Mouse (Mus musculus) cerebellum, adult 2 months (tissue): Measurements from ENCODE around the gene Zfp462. TPM values are rescaled to one million over a fixed set of nuclear protein-coding genes. Genes with fewer than 3 reads are reported as not detected.

Source experiments
- DNase-seq, 2 experiments: peaks; one replicate each; pipeline ENCODE4 v3.0.0; 2021
- H3K27ac ChIP-seq: fragments of 200-500 bp; 2 replicates; pipeline ENCODE4 v1.5.1; 2012; ENCODE audit warnings: low read length, control low read depth, inconsistent platforms; ENCODE audit not compliant: insufficient read depth
- H3K27me3 ChIP-seq: fragments of 200-500 bp; 2 replicates; pipeline ENCODE4 v1.6.1; 2012; ENCODE audit warnings: inconsistent platforms, mild to moderate bottlenecking, low read length, moderate library complexity; ENCODE audit not compliant: control insufficient read depth, insufficient read depth
- H3K4me1 ChIP-seq: fragments of 200-500 bp; 2 replicates; pipeline ENCODE4 v1.6.1; 2011; ENCODE audit warnings: low read length; ENCODE audit not compliant: control insufficient read depth, insufficient read depth
- H3K4me3 ChIP-seq: fragments of 200-500 bp; replicated peaks from 2 replicates; pipeline ENCODE3; 2011; ENCODE audit warnings: mild to moderate bottlenecking, low read depth, low read length, control low read depth; ENCODE audit not compliant: insufficient read depth
- CTCF ChIP-seq: fragments of 200-500 bp; IDR thresholded peaks from 2 replicates; pipeline ENCODE4 v1.5.1; 2011; ENCODE audit warnings: low read depth, mild to moderate bottlenecking, control low read depth, low read length, moderate library complexity, borderline replicate concordance; ENCODE audit not compliant: insufficient read depth
- POLR2A ChIP-seq: fragments of 200-500 bp; IDR thresholded peaks from 2 replicates; pipeline ENCODE4 v1.6.1; 2011; ENCODE audit warnings: low read length, control low read depth, borderline replicate concordance; ENCODE audit not compliant: insufficient read depth
- WGBS: fragments of 180-500 bp; shearing (Covaris S2); methylation state at CpG from one replicate; pipeline ENCODE4 v1.1.7; 2018; 5-methylcytosine and 5-hydroxymethylcytosine counted together
- polyA plus RNA-seq: library from polyadenylated mRNA; depleted of rRNA; stranded (reverse); fragments of >200 nt; gene quantifications from 2 replicates; pipeline ENCODE4 v1.2.3, GENCODE M21; 2012

The Zfp462 gene
- polyA plus RNA-seq, 1 experiment, result 15.9 TPM

DNA sequence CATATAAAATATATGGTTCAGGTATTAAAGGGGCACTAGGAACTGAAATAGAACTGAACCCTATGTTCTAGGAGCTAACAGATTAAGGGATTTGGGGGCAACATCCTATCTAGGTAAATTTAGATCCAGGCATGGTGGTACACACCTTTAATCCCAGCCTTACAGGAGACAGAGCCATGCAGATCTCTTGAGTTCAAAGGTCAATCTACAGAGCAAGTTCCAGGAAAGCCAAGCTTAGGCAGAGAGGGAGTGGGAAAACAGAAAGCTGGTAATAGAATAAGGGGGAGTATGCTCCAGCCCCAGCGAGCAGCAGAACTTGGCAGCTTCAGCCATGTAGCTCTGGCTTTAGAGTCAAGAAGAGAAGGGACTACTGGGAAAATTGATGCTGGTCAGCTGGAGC, 50.4 kb downstream of the Zfp462 start:
- H3K4me3 ChIP-seq, result no peak overlapping the region
- H3K4me1 ChIP-seq, result no peaks in the 10 kb centered on the region
- DNase-seq, result no peak
- 71% methylated on average over 1 of the region's 1 CpGs for WGBS
- H3K27ac ChIP-seq, result no peak overlapping the region
- H3K27me3 ChIP-seq, result no peaks in the 10 kb centered on the region
- TF ChIP-seq POLR2A (no peak), CTCF (no peak)

DNA sequence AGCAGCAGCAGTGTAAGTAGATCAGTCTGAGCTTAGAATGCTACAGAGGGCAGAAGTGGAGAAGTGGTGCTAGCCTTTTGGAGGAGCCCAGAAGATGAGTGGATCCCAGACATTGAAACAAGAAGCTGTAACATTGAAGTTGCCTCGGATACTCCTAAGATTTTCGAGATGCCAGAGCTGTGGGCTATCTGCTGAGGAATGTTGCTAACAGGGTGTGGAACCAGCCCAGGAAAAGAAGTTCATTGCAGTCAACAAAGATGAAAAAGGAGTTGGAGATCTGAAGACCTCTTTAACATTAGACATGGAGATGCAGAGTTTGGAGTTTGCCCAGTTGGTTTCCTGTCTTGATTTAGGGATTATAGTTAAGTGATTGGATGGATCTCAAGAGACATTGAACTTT, 51.2 kb downstream of the Zfp462 start:
- DNase-seq, result no peak
- 94% methylated on average over 2 of the region's 2 CpGs for WGBS
- Histone ChIP-seq H3K4me1 (no peaks in the 10 kb centered on the region), H3K4me3 (no peak overlapping the region), H3K27me3 (no peaks in the 10 kb centered on the region), H3K27ac (no peak overlapping the region)
- TF ChIP-seq CTCF (no peak), POLR2A (no peak)

DNA sequence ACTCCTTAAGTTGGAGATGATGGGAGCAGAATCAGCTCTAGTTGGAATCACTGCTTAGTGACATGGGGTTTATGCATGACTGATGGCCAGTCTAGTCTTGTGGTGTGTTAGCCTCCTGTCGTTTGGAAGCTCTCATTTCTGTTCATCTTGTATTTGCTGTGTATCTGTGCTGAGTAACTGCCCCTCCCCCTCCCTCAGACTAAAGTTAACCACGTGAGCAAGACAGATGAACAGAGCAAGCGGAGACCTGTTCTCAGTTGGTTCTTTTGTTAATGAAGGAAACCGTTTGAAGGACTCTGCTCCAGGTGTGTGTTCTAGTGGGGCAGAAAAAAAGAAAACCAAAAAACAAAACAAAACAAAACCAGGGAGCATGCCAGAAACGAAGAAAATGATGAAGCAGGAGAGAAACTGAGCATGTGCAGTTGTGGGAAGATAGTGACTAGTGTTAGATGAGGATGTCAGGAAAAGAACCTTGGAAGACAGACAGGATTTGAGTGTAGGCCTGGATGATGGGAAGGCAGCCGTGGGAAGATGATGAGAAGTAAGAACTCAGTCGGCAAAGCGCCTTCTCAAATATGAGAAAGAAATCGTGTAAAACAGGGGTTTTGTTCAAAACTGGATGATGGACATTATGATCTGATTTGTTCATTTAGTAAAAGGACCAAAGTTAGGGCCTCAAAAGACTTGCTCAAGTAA, 53.4 kb downstream of the Zfp462 start:
- 83% methylated on average over 9 of the region's 9 CpGs for WGBS
- TF ChIP-seq CTCF (no peak), POLR2A (no peak)
- Histone ChIP-seq H3K4me1 (no peaks in the 10 kb centered on the region), H3K4me3 (no peak overlapping the region), H3K27me3 (no peaks in the 10 kb centered on the region), H3K27ac (no peak overlapping the region)
- no peak for DNase-seq

DNA sequence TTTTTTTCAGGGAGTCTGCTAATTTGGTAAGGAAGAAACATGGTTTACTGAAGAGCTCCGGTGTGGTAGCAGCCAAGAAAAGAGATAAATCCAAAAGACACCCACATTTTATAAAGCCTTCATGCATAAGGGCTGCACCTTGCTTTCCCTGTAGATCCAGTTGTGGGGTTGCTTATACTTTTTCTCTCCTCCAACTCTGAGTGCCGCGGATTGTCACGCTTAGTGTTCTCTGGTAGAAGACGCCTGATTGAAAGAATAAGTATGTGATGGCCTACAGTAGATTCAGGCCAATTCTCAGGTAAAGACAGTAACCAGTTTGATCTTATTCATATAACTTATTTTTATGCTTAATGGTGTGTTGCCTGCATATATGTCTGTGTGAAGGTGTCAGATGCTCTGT, 54.7 kb downstream of the Zfp462 start:
- DNase-seq, result no peak
- Histone ChIP-seq H3K4me1 (no peaks in the 10 kb centered on the region; the same call in 1 of the 2 replicates), H3K27ac (no peak overlapping the region), H3K4me3 (no peak overlapping the region), H3K27me3 (no peaks in the 10 kb centered on the region)
- 97% methylated on average over 5 of the region's 5 CpGs for WGBS
- TF ChIP-seq CTCF (no peak), POLR2A (no peak)

DNA sequence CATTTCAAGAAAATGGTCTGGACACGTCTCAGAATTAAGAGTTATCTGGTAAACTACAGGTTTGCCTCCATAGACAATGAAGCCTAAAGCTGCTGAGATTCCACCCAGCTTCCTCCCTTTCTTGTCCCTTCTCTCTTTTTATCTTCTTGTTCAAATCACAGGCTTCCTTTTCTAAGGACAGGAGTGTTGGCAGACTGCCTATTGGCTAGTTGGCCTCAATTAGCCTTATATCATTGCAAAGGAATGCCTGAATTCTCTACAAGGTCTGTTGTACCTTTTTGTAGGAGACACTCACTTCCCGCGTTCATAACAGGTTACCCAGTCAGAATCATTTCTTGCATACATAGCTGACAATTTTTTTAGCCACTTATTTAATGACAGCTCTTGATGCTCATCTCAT, 56.5 kb downstream of the Zfp462 start:
- no peaks in the 10 kb centered on the region for H3K27me3 ChIP-seq
- H3K4me1 ChIP-seq, result peaks cover 3% of the 10 kb centered on the region; the same call in 1 of the 2 replicates
- peak in 1 of 2 experiments; percentile 35 for DNase-seq
- 58% methylated on average over 3 of the region's 3 CpGs for WGBS
- H3K27ac ChIP-seq, result no peak overlapping the region
- no peak overlapping the region for H3K4me3 ChIP-seq
- TF ChIP-seq POLR2A (no peak), CTCF (no peak)

DNA sequence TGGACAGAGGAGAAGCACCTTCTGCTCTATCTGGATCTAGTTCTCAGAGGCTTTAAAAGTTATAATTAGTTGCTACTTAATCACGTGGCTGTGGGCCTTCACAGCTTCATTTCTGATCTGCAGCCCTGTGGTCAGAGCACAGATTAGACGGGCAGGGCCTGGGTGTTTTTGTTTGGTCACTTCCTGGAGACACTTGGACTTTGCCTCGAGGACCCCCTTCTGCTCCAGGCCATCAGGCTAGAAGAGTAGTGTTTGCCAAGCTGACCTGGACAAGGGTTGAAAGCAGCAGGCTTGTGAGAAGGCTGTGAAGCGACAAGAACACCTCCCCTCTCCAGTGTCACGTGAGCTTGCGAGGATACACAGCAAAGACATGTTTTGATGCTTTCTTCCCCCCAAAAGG, 58.3 kb downstream of the Zfp462 start:
- TF ChIP-seq CTCF (no peak), POLR2A (no peak)
- 49% methylated on average over 6 of the region's 6 CpGs for WGBS
- no peak for DNase-seq
- no peak overlapping the region for H3K27ac ChIP-seq
- H3K27me3 ChIP-seq, result no peaks in the 10 kb centered on the region
- H3K4me1 ChIP-seq, result peaks cover 3% of the 10 kb centered on the region; the same call in 1 of the 2 replicates
- no peak overlapping the region for H3K4me3 ChIP-seq

DNA sequence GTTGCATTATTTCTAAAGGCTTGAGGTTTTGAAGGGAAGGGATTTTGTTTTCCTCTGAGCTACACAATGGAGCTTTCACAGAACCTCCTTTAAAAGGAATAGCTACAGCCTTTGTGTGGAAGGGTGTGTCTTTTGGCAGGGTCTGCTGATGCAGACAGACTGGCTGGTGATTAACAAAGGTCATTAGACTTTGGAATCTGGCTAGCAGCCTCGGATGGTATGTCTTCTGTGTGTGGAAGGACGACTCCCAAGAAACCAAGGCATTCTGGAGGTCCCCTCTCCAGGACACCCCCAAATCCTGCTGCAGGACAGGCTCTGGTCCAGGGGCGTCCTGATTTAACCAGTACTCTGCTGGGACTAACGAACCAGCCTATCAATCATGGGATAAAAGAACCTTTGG, 60.2 kb downstream of the Zfp462 start:
- H3K4me3 ChIP-seq, result no peak overlapping the region
- TF ChIP-seq CTCF, result no peak
- H3K4me1 ChIP-seq, result peaks cover 3% of the 10 kb centered on the region; the same call in 1 of the 2 replicates
- peak overlapping the region; percentile 70; the same call in 1 of the 2 replicates for H3K27ac ChIP-seq
- 21% methylated on average over 4 of the region's 4 CpGs for WGBS
- DNase-seq, result peak; percentile 27 to 51
- H3K27me3 ChIP-seq, result no peaks in the 10 kb centered on the region

DNA sequence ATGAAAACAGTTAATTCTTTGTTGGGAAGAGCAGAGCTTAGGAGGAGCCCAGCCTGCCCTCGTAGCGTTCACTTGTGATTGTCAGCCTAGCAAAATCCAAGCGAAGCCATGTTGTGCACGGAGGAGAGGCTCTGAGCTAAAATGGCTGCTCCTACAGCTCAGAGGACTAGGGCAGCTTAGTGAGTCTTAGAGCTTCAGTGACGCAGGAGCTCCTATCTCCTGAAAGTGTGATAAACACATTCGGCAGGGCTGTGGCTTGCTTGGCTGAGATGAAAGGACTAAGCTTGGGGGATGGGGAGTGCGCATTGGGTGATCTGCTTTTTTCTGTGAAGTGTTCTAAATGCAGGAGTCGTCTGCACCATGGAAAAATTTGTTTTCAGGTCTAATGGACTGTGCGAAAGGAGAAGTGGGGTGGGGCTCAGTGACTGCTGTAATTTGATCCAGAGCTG, 60.7 kb downstream of the Zfp462 start:
- H3K4me3 ChIP-seq, result peak overlapping the region; percentile 32
- DNase-seq, result peak; percentile 38 to 40
- WGBS, result 42% methylated on average over 9 of the region's 9 CpGs
- peaks cover 3% of the 10 kb centered on the region; the same call in 1 of the 2 replicates for H3K4me1 ChIP-seq
- H3K27ac ChIP-seq, result peak overlapping the region; percentile 70
- no peak for TF ChIP-seq CTCF
- TF ChIP-seq POLR2A, result no peak
- no peaks in the 10 kb centered on the region for H3K27me3 ChIP-seq
